Mouse (Mus musculus): ENCODE results near the gene Ss18l1. TPM values are rescaled to one million over a fixed set of nuclear protein-coding genes. Genes with fewer than 3 reads are reported as not detected.

Ss18l1 gene
- polyA plus RNA-seq, 1 experiment from 2014 or later = 14.6 TPM

DNA sequence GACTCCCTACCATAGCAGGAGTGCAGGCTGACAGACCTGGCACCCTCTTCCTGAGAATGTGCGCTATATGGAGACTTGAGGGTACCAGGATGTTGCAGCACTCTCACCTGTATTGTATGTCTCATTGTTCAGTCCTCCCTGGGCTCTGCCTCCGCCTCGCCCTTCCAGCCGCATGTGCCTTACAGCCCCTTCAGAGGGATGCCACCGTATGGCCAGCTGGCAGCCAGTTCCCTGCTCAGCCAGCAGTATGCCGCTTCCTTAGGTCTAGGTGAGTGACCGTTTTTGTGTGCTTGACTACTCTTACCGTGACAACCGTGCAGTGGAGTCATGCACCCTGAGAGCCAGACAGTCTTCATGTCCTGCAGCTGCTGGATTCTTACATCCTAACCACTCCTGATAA lies 14.5 kb upstream of the Ss18l1 start:
- no peak for ATAC-seq (ENCODE audit: low FRiP score)
- H3K9ac ChIP-seq (ENCODE audit: low read length) = no peak overlapping the region

DNA sequence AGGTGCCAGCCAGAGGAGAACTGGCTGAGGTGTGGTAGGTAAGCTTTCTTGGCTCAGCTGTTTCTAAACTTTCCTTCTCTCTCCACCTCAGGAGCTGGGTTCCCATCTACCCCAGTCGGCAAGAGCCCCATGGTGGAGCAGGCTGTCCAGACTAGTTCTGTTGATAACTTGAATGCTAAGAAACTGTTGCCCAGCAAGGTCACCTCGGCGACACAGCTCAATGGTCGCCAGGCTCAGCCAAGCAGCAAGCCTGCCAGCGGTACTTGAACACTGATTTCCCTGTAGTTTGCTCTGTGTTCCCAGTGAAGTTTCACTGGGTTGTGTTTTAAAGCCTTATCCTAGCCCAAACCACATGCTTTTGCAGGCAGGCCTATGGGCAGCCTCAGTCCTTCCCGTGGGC lies 11.0 kb upstream of the Ss18l1 start:
- H3K4me2 ChIP-seq = no peak overlapping the region
- H3K4me1 ChIP-seq (ENCODE audit: control insufficient read depth, insufficient read depth, low read length) = peaks cover 17% of the 10 kb centered on the region
- H3K9ac ChIP-seq (ENCODE audit: low read length) = no peak overlapping the region
- no peaks in the 10 kb centered on the region for H3K9me3 ChIP-seq (ENCODE audit: control insufficient read depth, low read length)
- ATAC-seq (ENCODE audit: low FRiP score) (no peak), DNase-seq (ENCODE audit: low spot score, missing footprints) (no peak)
- peaks cover 63% of the 10 kb centered on the region for H3K36me3 ChIP-seq (ENCODE audit: control insufficient read depth, insufficient read depth, low read length)
- H3K27me3 ChIP-seq (ENCODE audit: control insufficient read depth, insufficient read depth, low read length) = no peaks in the 10 kb centered on the region
- H3K27ac ChIP-seq (ENCODE audit: low read depth, low read length) = no peak overlapping the region
- no peak overlapping the region for H3K4me3 ChIP-seq (ENCODE audit: low read depth, low read length)
- WGBS = 95% methylated on average over 6 of the region's 6 CpGs

More for the DNA sequence above, 14.5 kb upstream of the Ss18l1 start:
- Histone ChIP-seq H3K36me3 (ENCODE audit: control insufficient read depth, insufficient read depth, low read length) (peaks cover 39% of the 10 kb centered on the region), H3K4me1 (ENCODE audit: control insufficient read depth, insufficient read depth, low read length) (peaks cover 22% of the 10 kb centered on the region), H3K27ac (ENCODE audit: low read depth, low read length) (no peak overlapping the region), H3K27me3 (ENCODE audit: control insufficient read depth, insufficient read depth, low read length) (peaks cover 2% of the 10 kb centered on the region; the same call in 1 of the 2 replicates), H3K4me3 (ENCODE audit: low read depth, low read length) (peak overlapping the region; percentile 100), H3K4me2 (peak overlapping the region; percentile 83), H3K9me3 (ENCODE audit: control insufficient read depth, low read length) (no peaks in the 10 kb centered on the region)
- WGBS = 89% methylated on average over 9 of the region's 9 CpGs
- DNase-seq (ENCODE audit: low spot score, missing footprints) = no peak

DNA sequence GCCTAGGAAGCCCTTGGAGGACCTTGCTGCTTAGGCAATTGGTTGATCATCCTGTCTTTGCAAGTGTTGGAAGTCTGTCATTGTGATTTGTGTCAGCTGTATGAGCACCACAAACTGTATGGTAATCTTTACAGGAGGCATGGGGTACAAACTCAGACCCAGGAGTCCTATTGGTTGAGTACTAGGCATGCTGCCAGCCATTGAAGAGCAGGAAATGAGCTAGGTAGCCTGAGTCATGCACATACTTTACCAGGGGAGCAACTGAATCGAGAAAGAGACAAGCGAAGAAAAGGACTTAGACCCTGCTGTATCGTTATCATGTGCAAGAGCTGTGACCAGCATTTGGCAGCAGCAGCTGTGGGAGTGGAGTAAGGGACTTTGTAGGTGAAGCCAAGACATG lies 9.4 kb upstream of the Ss18l1 start:
- H3K36me3 ChIP-seq (ENCODE audit: control insufficient read depth, insufficient read depth, low read length) = peaks cover 70% of the 10 kb centered on the region
- ATAC-seq (ENCODE audit: low FRiP score) = no peak

DNA sequence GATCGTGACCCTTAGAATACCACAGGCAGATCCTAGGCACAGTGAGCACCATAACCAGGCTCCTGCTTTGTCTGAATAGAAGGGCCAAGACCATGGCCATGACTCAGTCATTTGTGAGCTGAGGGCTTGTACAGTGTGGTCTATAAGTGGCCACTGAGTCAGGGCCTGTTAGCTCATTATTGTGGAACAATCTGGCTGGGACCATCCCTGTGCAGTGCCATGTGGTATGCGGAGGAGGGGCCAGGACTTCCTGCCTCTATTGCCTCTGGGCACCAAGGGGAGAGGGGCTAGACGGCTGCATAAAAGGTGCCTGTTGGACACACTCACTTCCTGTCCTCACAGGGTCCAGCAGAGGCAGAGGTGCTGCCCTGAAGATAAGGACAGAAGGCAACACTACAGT lies 8.4 kb upstream of the Ss18l1 start:
- DNase-seq (ENCODE audit: low spot score, missing footprints) (no peak), ATAC-seq (ENCODE audit: low FRiP score) (no peak)
- H3K4me2 ChIP-seq = no peak overlapping the region
- no peak overlapping the region for H3K9ac ChIP-seq (ENCODE audit: low read length)
- H3K27me3 ChIP-seq (ENCODE audit: control insufficient read depth, insufficient read depth, low read length) = no peaks in the 10 kb centered on the region
- no peak overlapping the region for H3K4me3 ChIP-seq (ENCODE audit: low read depth, low read length)
- H3K9me3 ChIP-seq (ENCODE audit: control insufficient read depth, low read length) = no peaks in the 10 kb centered on the region
- peaks cover 68% of the 10 kb centered on the region for H3K36me3 ChIP-seq (ENCODE audit: control insufficient read depth, insufficient read depth, low read length)
- H3K27ac ChIP-seq (ENCODE audit: low read depth, low read length) = no peak overlapping the region
- H3K4me1 ChIP-seq (ENCODE audit: control insufficient read depth, insufficient read depth, low read length) = no peaks in the 10 kb centered on the region
- WGBS = 74% methylated on average over 3 of the region's 3 CpGs

More for the DNA sequence above, 9.4 kb upstream of the Ss18l1 start:
- Histone ChIP-seq H3K9ac (ENCODE audit: low read length) (no peak overlapping the region), H3K4me2 (no peak overlapping the region), H3K27me3 (ENCODE audit: control insufficient read depth, insufficient read depth, low read length) (no peaks in the 10 kb centered on the region), H3K27ac (ENCODE audit: low read depth, low read length) (no peak overlapping the region), H3K9me3 (ENCODE audit: control insufficient read depth, low read length) (no peaks in the 10 kb centered on the region), H3K4me3 (ENCODE audit: low read depth, low read length) (no peak overlapping the region), H3K4me1 (ENCODE audit: control insufficient read depth, insufficient read depth, low read length) (peaks cover under 1% of the 10 kb centered on the region)
- no peak for DNase-seq (ENCODE audit: low spot score, missing footprints)
- 89% methylated on average over 3 of the region's 3 CpGs for WGBS

DNA sequence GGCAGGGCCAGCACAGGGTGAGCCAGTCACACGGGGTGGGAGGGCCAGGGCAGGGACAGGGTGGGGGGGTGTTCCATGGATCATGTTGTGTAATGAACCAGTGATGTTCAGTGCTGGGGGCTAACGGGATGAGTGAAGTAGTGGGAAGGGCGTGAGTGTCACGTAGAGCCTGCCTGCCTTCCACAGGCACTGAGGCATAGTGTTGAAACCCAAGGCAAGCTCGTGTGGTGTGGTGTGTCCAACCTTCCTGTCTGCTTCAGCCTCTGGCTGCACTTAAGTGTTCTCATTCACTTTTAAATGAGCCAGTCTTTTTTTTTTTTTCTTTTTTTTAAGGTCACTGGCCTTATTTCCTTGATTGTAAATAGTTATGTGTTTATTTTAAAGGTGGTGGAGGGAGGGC lies 7.6 kb upstream of the Ss18l1 start:
- Histone ChIP-seq H3K36me3 (ENCODE audit: control insufficient read depth, insufficient read depth, low read length) (peaks cover 64% of the 10 kb centered on the region), H3K27ac (ENCODE audit: low read depth, low read length) (no peak overlapping the region), H3K9me3 (ENCODE audit: control insufficient read depth, low read length) (no peaks in the 10 kb centered on the region), H3K9ac (ENCODE audit: low read length) (no peak overlapping the region), H3K4me3 (ENCODE audit: low read depth, low read length) (no peak overlapping the region), H3K4me1 (ENCODE audit: control insufficient read depth, insufficient read depth, low read length) (no peaks in the 10 kb centered on the region; the same call in 1 of the 2 replicates), H3K4me2 (no peak overlapping the region), H3K27me3 (ENCODE audit: control insufficient read depth, insufficient read depth, low read length) (no peaks in the 10 kb centered on the region)
- ATAC-seq (ENCODE audit: low FRiP score) = no peak
- 84% methylated on average over 5 of the region's 5 CpGs for WGBS
- DNase-seq (ENCODE audit: low spot score, missing footprints) = no peak

DNA sequence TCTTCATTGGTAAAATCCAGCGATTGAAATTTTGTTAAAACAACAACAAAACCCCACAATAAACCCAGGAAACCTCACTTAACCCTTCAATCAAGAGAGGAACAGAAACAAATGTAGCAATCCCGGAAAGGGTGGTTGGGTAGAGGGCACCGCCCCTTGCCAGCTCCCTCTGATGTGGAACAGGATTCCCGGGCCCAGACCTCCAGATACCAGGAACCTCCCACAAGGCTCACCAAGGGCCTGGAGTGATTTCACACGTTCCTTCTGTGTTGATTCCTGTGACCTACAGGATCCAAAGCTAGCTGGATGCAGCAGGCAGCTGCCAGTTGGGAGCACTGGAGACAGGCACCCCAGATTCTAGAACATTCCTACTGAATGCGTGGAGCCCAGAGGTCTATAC lies 1.9 kb upstream of the Ss18l1 start:
- Histone ChIP-seq H3K27me3 (ENCODE audit: control insufficient read depth, insufficient read depth, low read length) (no peaks in the 10 kb centered on the region), H3K4me2 (peak overlapping the region; percentile 0; the same call in 1 of the 2 replicates), H3K36me3 (ENCODE audit: control insufficient read depth, insufficient read depth, low read length) (peaks cover 27% of the 10 kb centered on the region), H3K27ac (ENCODE audit: low read depth, low read length) (no peak overlapping the region), H3K9me3 (ENCODE audit: control insufficient read depth, low read length) (no peaks in the 10 kb centered on the region), H3K9ac (ENCODE audit: low read length) (no peak overlapping the region), H3K4me1 (ENCODE audit: control insufficient read depth, insufficient read depth, low read length) (peaks cover 20% of the 10 kb centered on the region), H3K4me3 (ENCODE audit: low read depth, low read length) (no peak overlapping the region)
- DNase-seq (ENCODE audit: low spot score, missing footprints) (no peak), ATAC-seq (ENCODE audit: low FRiP score) (no peak)
- WGBS = 73% methylated on average over 6 of the region's 6 CpGs

DNA sequence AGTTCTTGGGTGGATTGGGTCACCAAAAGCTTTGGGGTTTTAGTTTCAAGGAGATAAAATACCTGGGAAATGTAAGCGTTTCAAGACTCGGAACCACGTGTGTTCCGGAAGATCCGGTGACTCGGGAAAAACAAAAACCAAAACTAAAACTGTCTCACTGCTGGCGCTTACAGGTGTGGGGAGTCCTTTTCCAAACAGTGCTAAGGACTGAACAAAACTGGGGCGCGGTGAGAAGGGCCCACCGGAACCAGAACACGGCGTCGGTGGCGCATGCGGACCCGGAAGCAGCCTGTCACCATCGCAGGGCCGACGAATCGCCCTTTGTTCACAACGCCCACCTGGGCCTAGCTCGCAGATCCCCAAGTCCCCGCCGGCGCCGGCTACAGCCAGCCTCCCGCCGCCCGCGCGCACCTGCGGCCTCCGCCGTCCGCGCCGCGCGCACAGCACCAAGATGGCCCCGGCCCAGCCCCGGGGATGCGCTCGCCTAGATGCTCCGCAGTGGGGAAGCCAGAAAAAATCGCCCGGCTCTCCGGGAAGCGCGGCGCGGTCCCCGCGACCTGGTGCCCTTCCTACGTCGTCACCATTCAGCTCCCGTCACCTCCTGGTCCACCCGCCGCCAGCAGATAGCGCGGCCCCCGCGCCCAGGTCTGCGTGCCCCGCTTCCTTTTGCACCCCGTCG lies 593 bp upstream of the Ss18l1 start:
- H3K4me1 ChIP-seq (ENCODE audit: control insufficient read depth, insufficient read depth, low read length) = peaks cover 20% of the 10 kb centered on the region
- peak; percentile 93 for DNase-seq (ENCODE audit: low spot score, missing footprints)
- peak; percentile 59 for ATAC-seq (ENCODE audit: low FRiP score)
- peak overlapping the region; percentile 90 for H3K27ac ChIP-seq (ENCODE audit: low read depth, low read length)
- peak overlapping the region; percentile 80 for H3K9ac ChIP-seq (ENCODE audit: low read length)
- peak overlapping the region; percentile 98 for H3K4me3 ChIP-seq (ENCODE audit: low read depth, low read length)
- peaks cover 16% of the 10 kb centered on the region for H3K36me3 ChIP-seq (ENCODE audit: control insufficient read depth, insufficient read depth, low read length)
- no peaks in the 10 kb centered on the region for H3K27me3 ChIP-seq (ENCODE audit: control insufficient read depth, insufficient read depth, low read length)
- peak overlapping the region; percentile 81 for H3K4me2 ChIP-seq
- under 1% methylated on average over 61 of the region's 66 CpGs for WGBS
- H3K9me3 ChIP-seq (ENCODE audit: control insufficient read depth, low read length) = no peaks in the 10 kb centered on the region

DNA sequence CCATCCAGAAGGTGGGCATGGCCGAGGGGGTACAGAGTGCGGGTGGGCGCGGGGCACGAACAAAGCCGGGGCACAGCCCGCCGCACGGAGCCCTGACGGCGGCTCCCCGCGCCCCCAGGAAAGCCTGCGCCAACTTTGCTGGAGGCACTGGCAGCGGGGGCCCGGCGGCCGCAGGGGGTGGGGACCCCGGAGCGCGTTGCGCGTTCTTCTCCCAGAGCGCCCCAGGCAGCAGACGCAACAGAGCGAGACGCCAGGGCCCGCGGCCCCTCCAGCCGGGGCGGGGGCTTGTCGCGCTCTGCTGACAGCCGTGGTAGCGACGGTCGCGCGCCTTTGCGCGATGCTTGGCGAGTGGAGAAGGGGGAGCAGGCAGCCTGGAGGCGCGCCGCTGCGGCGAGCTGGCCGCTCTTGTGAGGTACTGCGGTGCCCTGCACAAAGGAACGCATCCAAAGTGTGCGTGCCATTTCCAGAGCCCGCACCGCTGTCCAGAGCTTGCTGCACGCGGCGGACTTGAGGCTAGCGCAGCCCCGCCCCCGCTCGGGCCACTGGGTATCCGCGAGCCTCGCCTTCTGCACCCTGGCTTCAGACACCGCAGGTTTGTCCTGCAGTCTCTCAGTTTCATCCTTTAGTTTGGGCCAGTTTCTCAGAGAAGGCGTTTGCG lies 678 bp downstream of the Ss18l1 start:
- Histone ChIP-seq H3K4me1 (ENCODE audit: control insufficient read depth, insufficient read depth, low read length) (peaks cover 20% of the 10 kb centered on the region), H3K9ac (ENCODE audit: low read length) (peak overlapping the region; percentile 80), H3K36me3 (ENCODE audit: control insufficient read depth, insufficient read depth, low read length) (peaks cover 8% of the 10 kb centered on the region), H3K4me2 (peak overlapping the region; percentile 81), H3K27me3 (ENCODE audit: control insufficient read depth, insufficient read depth, low read length) (no peaks in the 10 kb centered on the region), H3K4me3 (ENCODE audit: low read depth, low read length) (peak overlapping the region; percentile 98), H3K27ac (ENCODE audit: low read depth, low read length) (peak overlapping the region; percentile 90), H3K9me3 (ENCODE audit: control insufficient read depth, low read length) (no peaks in the 10 kb centered on the region)
- ATAC-seq (ENCODE audit: low FRiP score) (peak; percentile 60), DNase-seq (ENCODE audit: low spot score, missing footprints) (peak; percentile 96)
- under 1% methylated on average over 50 of the region's 66 CpGs for WGBS

DNA sequence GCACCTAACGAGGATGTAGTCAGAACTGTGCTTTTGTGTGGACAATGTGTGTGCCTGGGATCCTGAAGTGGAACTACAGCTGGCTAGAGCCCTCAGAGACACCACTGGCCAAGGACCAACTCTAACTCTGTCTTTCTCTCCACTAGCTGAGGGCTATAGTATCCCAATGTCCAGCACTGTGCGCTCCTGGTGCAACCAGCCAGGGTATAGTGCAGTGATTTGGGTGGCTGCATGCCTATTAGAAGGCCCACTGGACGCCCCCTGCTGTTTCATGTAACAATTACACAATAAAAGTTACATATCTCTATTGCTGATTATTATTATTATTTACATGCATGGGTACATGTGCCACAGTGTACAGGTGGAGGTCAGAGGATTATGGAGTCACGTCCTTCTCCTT lies 3.0 kb downstream of the Ss18l1 start:
- ATAC-seq (ENCODE audit: low FRiP score) (no peak), DNase-seq (ENCODE audit: low spot score, missing footprints) (no peak)
- peaks cover 19% of the 10 kb centered on the region for H3K4me1 ChIP-seq (ENCODE audit: control insufficient read depth, insufficient read depth, low read length)
- H3K27ac ChIP-seq (ENCODE audit: low read depth, low read length) = no peak overlapping the region
- no peaks in the 10 kb centered on the region for H3K9me3 ChIP-seq (ENCODE audit: control insufficient read depth, low read length)
- no peak overlapping the region for H3K4me2 ChIP-seq
- 64% methylated on average over 4 of the region's 4 CpGs for WGBS
- no peaks in the 10 kb centered on the region for H3K27me3 ChIP-seq (ENCODE audit: control insufficient read depth, insufficient read depth, low read length)
- no peak overlapping the region for H3K4me3 ChIP-seq (ENCODE audit: low read depth, low read length)
- H3K36me3 ChIP-seq (ENCODE audit: control insufficient read depth, insufficient read depth, low read length) = no peaks in the 10 kb centered on the region
- no peak overlapping the region for H3K9ac ChIP-seq (ENCODE audit: low read length)
